Mouse (Mus musculus) CH12.LX (cell line): ENCODE results near the gene Unc119b.

Source experiments
- CHD2 ChIP-seq: IDR thresholded peaks from 2 replicates; pipeline ENCODE4 v1.6.1; 2011; ENCODE audit warnings: low read length, improper control_type of control experiment
- CTCF ChIP-seq, 2 experiments: IDR thresholded peaks in 1 of 2; conservative IDR thresholded peaks in 1 of 2; 2 replicates each; pipeline ENCODE4 v1.5.1; 2011 to 2012; ENCODE audit warnings: low read depth in 2 of 2, low read length in 2 of 2, improper control_type of control experiment in 1 of 2, inconsistent platforms in 1 of 2, mild to moderate bottlenecking in 1 of 2, moderate library complexity in 1 of 2
- ELF1 ChIP-seq: IDR thresholded peaks from 2 replicates; pipeline ENCODE4 v1.6.1; 2014; ENCODE audit warnings: low read depth, mild to moderate bottlenecking, inconsistent platforms, low read length, improper control_type of control experiment
- EP300 ChIP-seq: IDR thresholded peaks from 2 replicates; pipeline ENCODE4 v1.6.1; 2011; ENCODE audit warnings: low read length, improper control_type of control experiment
- GABPA ChIP-seq: IDR thresholded peaks from 2 replicates; pipeline ENCODE4 v1.6.1; 2012; ENCODE audit warnings: low read depth, low read length, improper control_type of control experiment, inconsistent platforms; ENCODE audit not compliant: insufficient replicate concordance
- JUND ChIP-seq: conservative IDR thresholded peaks from 2 replicates; pipeline ENCODE4 v1.6.1; 2011; ENCODE audit warnings: low read depth, low read length, improper control_type of control experiment
- MAFK ChIP-seq: IDR thresholded peaks from 2 replicates; pipeline ENCODE4 v1.6.1; 2011; ENCODE audit warnings: low read length, improper control_type of control experiment; ENCODE audit not compliant: insufficient replicate concordance
- MAX ChIP-seq: IDR thresholded peaks from 2 replicates; pipeline ENCODE4 v1.6.1; 2011; ENCODE audit warnings: low read length, improper control_type of control experiment
- POLR2A ChIP-seq: IDR thresholded peaks from 2 replicates; pipeline ENCODE4 v1.6.1; 2011; ENCODE audit warnings: low read depth, mild to moderate bottlenecking, improper control_type of control experiment, low read length

DNA sequence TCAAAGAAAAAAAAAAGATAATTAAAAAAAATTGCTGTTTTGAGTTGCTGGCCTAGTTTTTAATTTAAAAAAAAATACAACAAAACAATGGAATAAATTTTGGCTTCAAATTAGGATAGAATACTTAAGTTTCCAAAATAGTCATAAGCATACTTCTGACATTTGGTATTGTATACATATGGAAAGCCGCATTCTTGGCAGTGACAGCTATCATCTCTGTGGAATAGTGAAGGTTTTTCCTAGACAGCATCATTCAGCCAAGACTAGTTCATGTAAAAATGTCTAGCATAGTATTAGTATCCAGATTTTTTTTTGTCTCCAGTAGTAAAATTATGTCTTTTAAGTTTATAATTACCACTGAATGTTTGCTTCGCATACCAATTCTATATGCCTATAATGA is 49.1 kb downstream of the Unc119b start:
- TF ChIP-seq POLR2A (no peak), JUND (no peak), CHD2 (no peak), MAX (no peak), CTCF (conservative IDR thresholded peaks at IDR 0.05 in 1 of 2, IDR thresholded peaks at IDR 0.05 in 1 of 2; ENCODE audit: low read depth in 2 of 2, low read length in 2 of 2) (no peak), GABPA (no peak), EP300 (no peak), MAFK (no peak), ELF1 (no peak)
